Mouse (Mus musculus) neural tube, embryonic 14.5 days (tissue): ENCODE measurements around the gene Lrrn4cl. TPM values are rescaled to one million over a fixed set of nuclear protein-coding genes. Genes with fewer than 3 reads are reported as not detected.
A peak's percentile ranks its signal among the peaks of the same experiment; 100 is the strongest.

Experiments used
- ATAC-seq: fragments of 200-750 bp; cut with Nextera tagmentation; 2 replicates; pipeline ENCODE4 v1.8.0; 2017; ENCODE audit warnings: low read depth, mild to moderate bottlenecking, moderate TSS enrichment, moderate library complexity
- H3K27ac ChIP-seq: fragments of 300-500 bp; sonication (generic); 2 replicates; pipeline ENCODE4 v1.5.1; 2014; ENCODE audit warnings: low read depth, mild to moderate bottlenecking, control low read depth, low read length, moderate library complexity, mixed read lengths
- H3K27me3 ChIP-seq: fragments of 300-500 bp; sonication (generic); 2 replicates; pipeline ENCODE4 v1.6.1; 2014; ENCODE audit warnings: low read length; ENCODE audit not compliant: control insufficient read depth, insufficient read depth
- H3K36me3 ChIP-seq: fragments of 300-500 bp; sonication (generic); 2 replicates; pipeline ENCODE4 v1.6.1; 2014; ENCODE audit warnings: low read length, mixed read lengths; ENCODE audit not compliant: control insufficient read depth, insufficient read depth
- H3K4me1 ChIP-seq: fragments of 300-500 bp; sonication (generic); 2 replicates; pipeline ENCODE4 v1.6.1; 2014; ENCODE audit warnings: low read length; ENCODE audit not compliant: control insufficient read depth, insufficient read depth
- H3K4me2 ChIP-seq: fragments of 300-500 bp; sonication (generic); 2 replicates; pipeline ENCODE4 v1.6.1; 2014; ENCODE audit warnings: mild to moderate bottlenecking, low read depth, low read length, control low read depth
- H3K4me3 ChIP-seq: fragments of 300-500 bp; sonication (generic); 2 replicates; pipeline ENCODE4 v1.5.1; 2014; ENCODE audit warnings: low read depth, low read length, control low read depth, mixed read lengths
- H3K9ac ChIP-seq: fragments of 300-500 bp; sonication (generic); replicated peaks from 2 replicates; pipeline ENCODE4 v1.6.1; 2014; ENCODE audit warnings: low read depth, mild to moderate bottlenecking, control low read depth, low read length, mixed read lengths
- H3K9me3 ChIP-seq: fragments of 300-500 bp; sonication (generic); 2 replicates; pipeline ENCODE4 v1.6.1; 2016; ENCODE audit warnings: low read length; ENCODE audit not compliant: control insufficient read depth
- WGBS: fragments of 180-500 bp; shearing (Covaris S2); extraction: QIAGEN DNeasy Blood & Tissue Kit; methylation state at CpG from one replicate; pipeline ENCODE4 v1.1.7; 2014; 5-methylcytosine and 5-hydroxymethylcytosine counted together
- microRNA-seq: library from miRNA; unstranded; fragments of <30 nt; microRNA quantifications from one replicate; pipeline ENCODE4, GENCODE M21; 2016
- polyA plus RNA-seq: library from polyadenylated mRNA; unstranded; fragments of >200 nt; fragmentation: Nextera tagmentation; extraction: Ambion mirVana; gene quantifications from 2 replicates; pipeline ENCODE4 v1.2.1, GENCODE M21; 2014

Lrrn4cl gene
- polyA plus RNA-seq, 1 experiment from 2014 or later = 0.99 TPM

DNA sequence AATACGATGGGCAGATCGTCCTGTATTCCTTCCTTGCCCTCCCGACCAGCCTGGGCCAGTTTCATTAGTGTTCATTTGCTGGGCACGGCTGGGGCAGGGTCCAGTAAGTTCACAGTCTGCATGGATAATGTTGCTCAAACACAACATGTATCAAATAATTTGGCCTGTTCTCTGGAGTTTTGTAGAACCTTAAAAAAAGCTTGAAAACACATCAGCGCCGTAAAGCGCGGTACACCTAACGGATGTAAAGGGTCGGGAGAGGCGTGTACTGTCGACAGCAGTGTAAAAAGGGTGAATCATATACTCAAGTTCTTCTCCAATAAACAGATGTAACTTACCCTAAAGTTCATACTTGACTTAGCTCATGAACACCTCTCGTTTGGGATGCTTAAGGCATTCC is 48.0 kb downstream of the Lrrn4cl start:
- H3K27ac ChIP-seq = peak overlapping the region; percentile 81
- peak overlapping the region; percentile 77 for H3K4me2 ChIP-seq
- peak overlapping the region; percentile 76 for H3K4me3 ChIP-seq
- no peaks in the 10 kb centered on the region for H3K9me3 ChIP-seq
- H3K27me3 ChIP-seq = no peaks in the 10 kb centered on the region
- no peak for ATAC-seq
- H3K4me1 ChIP-seq = peaks cover 20% of the 10 kb centered on the region
- peak overlapping the region; percentile 46 for H3K9ac ChIP-seq
- WGBS = 11% methylated on average over 13 of the region's 13 CpGs
- peaks cover 15% of the 10 kb centered on the region for H3K36me3 ChIP-seq

DNA sequence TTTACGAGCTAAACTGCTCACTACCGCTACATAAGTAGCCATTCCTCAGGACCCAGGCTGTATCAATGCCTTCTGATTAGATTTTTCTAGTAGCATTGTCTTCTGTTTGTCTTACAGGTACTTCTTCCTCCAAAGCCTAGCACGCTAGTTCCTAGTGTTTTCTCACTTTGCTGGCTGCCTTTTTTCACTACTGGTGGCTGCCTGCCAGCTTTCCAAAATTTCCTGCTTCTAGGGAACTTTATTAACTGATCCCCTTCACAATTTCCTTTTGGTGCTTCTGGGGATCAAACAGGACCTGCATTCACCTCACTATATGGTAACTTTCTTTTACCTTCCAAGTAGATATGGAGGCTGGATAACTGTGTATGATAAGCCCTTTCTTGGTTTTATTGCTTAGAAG is 48.5 kb downstream of the Lrrn4cl start:
- Histone ChIP-seq H3K27me3 (no peaks in the 10 kb centered on the region), H3K9ac (peak overlapping the region; percentile 46; the same call in 1 of the 2 replicates), H3K9me3 (no peaks in the 10 kb centered on the region), H3K36me3 (peaks cover 17% of the 10 kb centered on the region), H3K27ac (no peak overlapping the region), H3K4me2 (peak overlapping the region; percentile 77), H3K4me1 (peaks cover 20% of the 10 kb centered on the region), H3K4me3 (peak overlapping the region; percentile 76)
- ATAC-seq = no peak
- WGBS = 53% methylated on average over 3 of the region's 3 CpGs

DNA sequence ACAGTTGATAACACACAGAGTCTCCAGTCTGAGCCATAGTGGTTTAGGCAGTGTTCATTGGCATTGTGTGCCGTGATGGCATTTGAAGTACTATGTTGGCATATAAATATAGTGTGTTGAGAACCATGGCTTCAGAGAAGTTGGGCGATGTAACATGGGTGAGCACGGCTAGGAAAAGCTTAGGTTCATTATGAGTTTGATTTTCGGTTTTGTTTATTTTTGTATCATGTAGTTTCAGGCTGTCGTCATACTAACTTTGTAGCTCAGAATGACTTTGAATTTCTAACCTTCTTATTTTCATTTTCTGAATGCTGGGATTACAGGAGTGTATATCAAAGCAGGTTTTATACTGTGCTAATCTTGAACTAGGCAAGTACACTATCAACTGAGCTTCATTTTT is 52.8 kb downstream of the Lrrn4cl start:
- Histone ChIP-seq H3K9me3 (no peaks in the 10 kb centered on the region), H3K36me3 (peaks cover 49% of the 10 kb centered on the region), H3K4me2 (no peak overlapping the region), H3K27ac (no peak overlapping the region), H3K4me3 (no peak overlapping the region), H3K4me1 (peaks cover 10% of the 10 kb centered on the region; the same call in 1 of the 2 replicates), H3K27me3 (no peaks in the 10 kb centered on the region), H3K9ac (no peak overlapping the region)
- 96% methylated on average over 5 of the region's 5 CpGs for WGBS
- ATAC-seq = no peak

Small RNA genes within 50 kb of the gene (microRNA-seq; reads per million reads assigned to microRNA genes)
- not detected for gene Mir5136

Other genes starting within 250 kb of the Lrrn4cl start
- gene Slc22a6, start 232.7 kb upstream of the Lrrn4cl start, polyA plus RNA-seq = 1.8 TPM in 1 of 2 replicates, not detected in the other
- 0.19 and 0.26 TPM in 2 replicates for gene Chrm1, start 187.0 kb upstream of the Lrrn4cl start, polyA plus RNA-seq
- gene Slc3a2, start 127.4 kb upstream of the Lrrn4cl start, polyA plus RNA-seq = 145 and 163 TPM in 2 replicates
- gene Wdr74, start 114.9 kb upstream of the Lrrn4cl start, polyA plus RNA-seq = 88.5 and 91.5 TPM in 2 replicates
- gene 1700092M07Rik, start 110.0 kb upstream of the Lrrn4cl start, polyA plus RNA-seq = 1.8 and 2.6 TPM in 2 replicates
- 115 and 120 TPM in 2 replicates for gene Stx5a, start 109.4 kb upstream of the Lrrn4cl start, polyA plus RNA-seq
- 120 and 140 TPM in 2 replicates for gene Nxf1, start 93.7 kb upstream of the Lrrn4cl start, polyA plus RNA-seq
- gene Tmem223, start 79.8 kb upstream of the Lrrn4cl start, polyA plus RNA-seq = 223 and 263 TPM in 2 replicates
- gene Tmem179b, start 76.3 kb upstream of the Lrrn4cl start, polyA plus RNA-seq = 25.9 and 32.7 TPM in 2 replicates
- gene Taf6l, start 64.4 kb upstream of the Lrrn4cl start, polyA plus RNA-seq = 17.7 and 19.0 TPM in 2 replicates
- gene Polr2g, start 52.2 kb upstream of the Lrrn4cl start, polyA plus RNA-seq = 141 and 153 TPM in 2 replicates
- 7.1 and 7.7 TPM in 2 replicates for gene Zbtb3, start 48.2 kb upstream of the Lrrn4cl start, polyA plus RNA-seq
- gene Ttc9c, start 31.4 kb upstream of the Lrrn4cl start, polyA plus RNA-seq = 52.2 and 54.3 TPM in 2 replicates
- 9.1 and 9.5 TPM in 2 replicates for gene Hnrnpul2, start 30.8 kb upstream of the Lrrn4cl start, polyA plus RNA-seq
- gene AC129217.1, start 21.0 kb upstream of the Lrrn4cl start, polyA plus RNA-seq = not detected in 2 replicates
- gene Bscl2, start 13.3 kb upstream of the Lrrn4cl start, polyA plus RNA-seq = 86.3 and 94.5 TPM in 2 replicates
- gene Gng3, start 11.6 kb upstream of the Lrrn4cl start, polyA plus RNA-seq = 459 and 608 TPM in 2 replicates
- 135 and 142 TPM in 2 replicates for gene Ubxn1, start 20.7 kb downstream of the Lrrn4cl start, polyA plus RNA-seq
- 63.2 and 64.1 TPM in 2 replicates for gene Uqcc3, start 30.2 kb downstream of the Lrrn4cl start, polyA plus RNA-seq
- 30.8 and 31.7 TPM in 2 replicates for gene Lbhd1, start 33.0 kb downstream of the Lrrn4cl start, polyA plus RNA-seq
- not detected in 2 replicates for gene Gm49403, start 33.2 kb downstream of the Lrrn4cl start, polyA plus RNA-seq
- 39.0 and 48.9 TPM in 2 replicates for gene 1810009A15Rik, start 38.1 kb downstream of the Lrrn4cl start, polyA plus RNA-seq
- gene Gm49416, start 38.2 kb downstream of the Lrrn4cl start, polyA plus RNA-seq = 0.39 TPM in 1 of 2 replicates, not detected in the other
- gene Ints5, start 42.2 kb downstream of the Lrrn4cl start, polyA plus RNA-seq = 22.0 and 30.3 TPM in 2 replicates
- gene Ganab, start 47.3 kb downstream of the Lrrn4cl start, polyA plus RNA-seq = 69.9 and 92.2 TPM in 2 replicates
- 66.3 and 67.2 TPM in 2 replicates for gene B3gat3, start 69.6 kb downstream of the Lrrn4cl start, polyA plus RNA-seq
- gene Rom1, start 78.6 kb downstream of the Lrrn4cl start, polyA plus RNA-seq = 1.1 and 1.7 TPM in 2 replicates
- gene Eml3, start 78.8 kb downstream of the Lrrn4cl start, polyA plus RNA-seq = 6.2 and 8.7 TPM in 2 replicates
- 29.1 and 33.7 TPM in 2 replicates for gene Mta2, start 91.1 kb downstream of the Lrrn4cl start, polyA plus RNA-seq
- 20.4 and 25.3 TPM in 2 replicates for gene Tut1, start 103.1 kb downstream of the Lrrn4cl start, polyA plus RNA-seq
- gene Eef1g, start 116.3 kb downstream of the Lrrn4cl start, polyA plus RNA-seq = 297 and 333 TPM in 2 replicates
- 2.7 and 3.7 TPM in 2 replicates for gene Ahnak, start 138.5 kb downstream of the Lrrn4cl start, polyA plus RNA-seq
- gene Scgb1a1, start 237.2 kb downstream of the Lrrn4cl start, polyA plus RNA-seq = not detected in 2 replicates